Mouse (Mus musculus) lung, embryonic 16.5 days (tissue): ENCODE measurements around the gene Hirip3. TPM values are rescaled to one million over a fixed set of nuclear protein-coding genes. Genes with fewer than 3 reads are reported as not detected.

Source experiments
- ATAC-seq: fragments of 200-750 bp; cut with Nextera tagmentation; 2 replicates; pipeline ENCODE4 v1.8.0; 2017; ENCODE audit warnings: low read depth, mild to moderate bottlenecking, moderate library complexity
- H3K27ac ChIP-seq: fragments of 300-500 bp; sonication (generic); 2 replicates; pipeline ENCODE4 v1.5.1; 2014; ENCODE audit warnings: mild to moderate bottlenecking, control low read depth, low read length
- H3K27me3 ChIP-seq: fragments of 300-500 bp; sonication (generic); 2 replicates; pipeline ENCODE4 v1.6.1; 2014; ENCODE audit warnings: low read depth, low read length, mixed read lengths; ENCODE audit not compliant: control insufficient read depth, insufficient read depth
- H3K36me3 ChIP-seq: fragments of 300-500 bp; sonication (generic); 2 replicates; pipeline ENCODE4 v1.6.1; 2014; ENCODE audit warnings: low read length; ENCODE audit not compliant: control insufficient read depth, insufficient read depth
- H3K4me1 ChIP-seq: fragments of 300-500 bp; sonication (generic); replicated peaks from 2 replicates; pipeline ENCODE4 v1.6.1; 2014; ENCODE audit warnings: low read length, mixed read lengths; ENCODE audit not compliant: control insufficient read depth, insufficient read depth
- H3K4me2 ChIP-seq: fragments of 300-500 bp; sonication (generic); 2 replicates; pipeline ENCODE4 v1.6.1; 2014; ENCODE audit warnings: low read depth, low read length, control low read depth
- H3K4me3 ChIP-seq: fragments of 300-500 bp; sonication (generic); 2 replicates; pipeline ENCODE4 v1.5.1; 2014; ENCODE audit warnings: mild to moderate bottlenecking, low read length, control low read depth
- H3K9ac ChIP-seq: fragments of 300-500 bp; sonication (generic); 2 replicates; pipeline ENCODE4 v1.6.1; 2014; ENCODE audit warnings: low read length, control low read depth
- H3K9me3 ChIP-seq: fragments of 300-500 bp; sonication (generic); 2 replicates; pipeline ENCODE4 v1.6.1; 2016; ENCODE audit warnings: low read length; ENCODE audit not compliant: control insufficient read depth
- WGBS: fragments of 180-500 bp; shearing (Covaris S2); extraction: QIAGEN DNeasy Blood & Tissue Kit; methylation state at CpG from one replicate; pipeline ENCODE4 v1.1.7; 2014; 5-methylcytosine and 5-hydroxymethylcytosine counted together
- polyA plus RNA-seq: library from polyadenylated mRNA; unstranded; fragments of >200 nt; fragmentation: Nextera tagmentation; extraction: Ambion mirVana; gene quantifications from 2 replicates; pipeline ENCODE4 v1.2.1, GENCODE M21; 2015

Hirip3 gene
- polyA plus RNA-seq, 1 experiment from 2014 or later, result 30.3 TPM

DNA sequence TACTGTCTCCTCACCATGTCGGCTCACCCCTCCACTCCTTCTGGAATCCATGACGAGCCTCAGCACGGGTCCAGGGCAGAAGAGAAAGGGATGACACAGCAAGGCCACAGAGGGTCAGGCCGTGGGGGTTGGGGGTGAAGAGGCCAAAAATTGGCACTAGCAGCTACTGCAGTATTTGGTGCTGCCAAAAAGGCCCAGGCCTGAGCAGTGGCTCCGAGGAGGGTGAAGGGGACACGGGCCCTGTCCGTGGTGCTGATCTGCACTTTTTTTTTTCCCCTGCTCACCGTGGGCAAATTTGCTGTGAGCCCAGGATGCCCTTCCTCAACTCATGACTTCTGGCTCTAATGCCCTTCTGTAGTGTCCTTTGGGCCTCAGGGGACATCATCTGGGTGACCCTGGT lies 36.4 kb upstream of the Hirip3 start:
- Histone ChIP-seq H3K9me3 (no peaks in the 10 kb centered on the region), H3K36me3 (no peaks in the 10 kb centered on the region), H3K4me1 (peaks cover 5% of the 10 kb centered on the region; the same call in 1 of the 2 replicates), H3K27me3 (peaks cover 15% of the 10 kb centered on the region), H3K9ac (no peak overlapping the region), H3K4me3 (no peak overlapping the region), H3K4me2 (no peak overlapping the region), H3K27ac (no peak overlapping the region)
- no peak for ATAC-seq
- WGBS, result 14% methylated on average over 8 of the region's 8 CpGs

- Histone ChIP-seq H3K4me2 (no peak overlapping the region), H3K27me3 (peaks cover 15% of the 10 kb centered on the region), H3K9me3 (no peaks in the 10 kb centered on the region), H3K36me3 (no peaks in the 10 kb centered on the region), H3K4me1 (peaks cover 5% of the 10 kb centered on the region; the same call in 1 of the 2 replicates), H3K9ac (no peak overlapping the region), H3K4me3 (no peak overlapping the region), H3K27ac (no peak overlapping the region)
- no peak for ATAC-seq
- 65% methylated on average over 5 of the region's 5 CpGs for WGBS
Measured at GRCm38 (mm10) chr7:126825952-126826351, 35.8 kb upstream of the Hirip3 start.

- Histone ChIP-seq H3K27me3 (no peaks in the 10 kb centered on the region; the same call in 1 of the 2 replicates), H3K9ac (no peak within 1 kb of the TSS), H3K36me3 (no peaks in the 10 kb centered on the region), H3K27ac (no peak within 1 kb of the TSS), H3K4me2 (peak within 1 kb of the TSS; percentile 49), H3K4me1 (no peaks in the 10 kb centered on the region), H3K4me3 (peak within 1 kb of the TSS; percentile 31), H3K9me3 (no peaks in the 10 kb centered on the region)
- no peak for ATAC-seq
- WGBS, result 44% methylated on average over 5 of the region's 5 CpGs
Measured at GRCm38 (mm10) chr7:126831539-126831938, 30.2 kb upstream of the Hirip3 start, which contains the start of gene 4930451I11Rik. Gene 4930451I11Rik, minus strand, starts transcription at chr7:126831639.

DNA sequence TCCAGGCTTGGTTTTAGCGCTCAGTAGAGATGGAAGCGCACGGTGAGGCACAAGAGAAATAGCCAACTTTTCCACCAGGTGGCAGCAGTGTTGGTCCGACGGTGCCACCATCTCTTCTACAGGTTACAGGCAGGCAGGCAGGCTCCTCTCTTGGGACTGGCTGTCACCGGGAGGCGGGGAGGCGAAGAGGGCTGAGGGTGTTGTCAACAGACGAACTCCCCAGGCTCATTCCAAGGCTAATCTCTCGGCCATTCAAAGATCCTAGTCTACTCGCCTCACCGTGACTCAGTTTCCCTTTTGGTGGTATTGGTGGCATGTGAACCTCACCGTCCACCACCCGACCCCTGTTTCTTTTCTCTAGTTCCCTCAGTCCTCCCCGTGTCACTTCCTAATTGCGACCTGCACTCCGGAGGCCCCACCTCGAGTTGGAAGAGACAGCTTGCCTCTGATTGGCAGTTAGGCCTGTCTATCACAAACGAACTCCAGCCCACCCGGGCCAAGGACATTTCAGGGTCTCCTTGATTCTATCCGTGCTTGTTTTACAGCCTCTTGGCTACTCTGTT lies 29.7 kb upstream of the Hirip3 start:
- Histone ChIP-seq H3K4me2 (peak overlapping the region; percentile 49), H3K9ac (no peak overlapping the region), H3K27me3 (no peaks in the 10 kb centered on the region; the same call in 1 of the 2 replicates), H3K4me3 (peak overlapping the region; percentile 31), H3K4me1 (no peaks in the 10 kb centered on the region), H3K9me3 (no peaks in the 10 kb centered on the region), H3K27ac (no peak overlapping the region), H3K36me3 (no peaks in the 10 kb centered on the region)
- peak; percentile 87 for ATAC-seq
- under 1% methylated on average over 21 of the region's 21 CpGs for WGBS

DNA sequence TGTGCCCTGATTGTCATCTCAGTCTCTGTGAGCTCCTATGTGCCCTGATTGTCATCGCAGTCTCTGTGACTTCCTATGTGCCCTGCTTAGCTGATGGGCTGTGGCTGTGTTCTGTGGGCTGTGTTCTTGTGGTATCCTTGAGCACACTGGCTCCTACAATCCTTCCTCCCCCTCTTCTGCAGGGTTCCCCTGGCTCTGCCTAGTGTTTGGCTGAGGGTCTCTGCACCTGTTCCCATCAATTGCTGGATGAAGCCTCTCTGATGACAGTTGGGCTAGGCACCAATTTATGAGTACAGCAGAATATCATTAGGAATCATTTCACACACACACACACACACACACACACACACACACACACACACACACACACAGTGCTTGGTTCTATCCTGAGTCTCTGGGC lies 28.5 kb upstream of the Hirip3 start:
- Histone ChIP-seq H3K4me2 (no peak overlapping the region), H3K36me3 (no peaks in the 10 kb centered on the region), H3K9ac (no peak overlapping the region), H3K9me3 (no peaks in the 10 kb centered on the region), H3K27ac (no peak overlapping the region), H3K4me1 (no peaks in the 10 kb centered on the region), H3K4me3 (no peak overlapping the region), H3K27me3 (no peaks in the 10 kb centered on the region; the same call in 1 of the 2 replicates)
- WGBS, result 96% methylated on average over 1 of the region's 1 CpGs
- ATAC-seq, result no peak

DNA sequence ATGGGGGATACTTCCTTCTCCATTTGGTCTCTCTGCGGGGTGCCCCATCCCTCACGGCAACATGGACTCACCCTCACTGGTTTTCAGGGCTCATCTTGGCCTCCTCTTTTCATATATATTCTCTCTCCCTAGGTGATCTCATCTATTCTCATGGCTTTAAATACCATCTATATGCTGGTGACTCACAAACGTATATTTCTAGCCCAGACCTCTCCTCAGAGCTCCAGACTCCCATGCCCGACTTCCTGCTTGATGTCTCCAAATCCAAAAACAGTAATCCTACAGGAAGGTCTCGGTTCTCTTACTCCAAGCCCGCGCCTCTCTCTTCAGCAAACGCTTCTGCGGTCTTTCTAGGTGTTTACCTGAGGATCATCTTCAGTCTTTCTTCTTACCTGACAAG lies 18.5 kb upstream of the Hirip3 start:
- H3K36me3 ChIP-seq, result no peaks in the 10 kb centered on the region
- H3K9me3 ChIP-seq, result no peaks in the 10 kb centered on the region
- ATAC-seq, result no peak
- no peak overlapping the region for H3K4me3 ChIP-seq
- no peak overlapping the region for H3K9ac ChIP-seq
- peaks cover 11% of the 10 kb centered on the region for H3K27me3 ChIP-seq
- no peak overlapping the region for H3K4me2 ChIP-seq
- no peak overlapping the region for H3K27ac ChIP-seq
- 71% methylated on average over 9 of the region's 9 CpGs for WGBS
- peaks cover 5% of the 10 kb centered on the region; the same call in 1 of the 2 replicates for H3K4me1 ChIP-seq

DNA sequence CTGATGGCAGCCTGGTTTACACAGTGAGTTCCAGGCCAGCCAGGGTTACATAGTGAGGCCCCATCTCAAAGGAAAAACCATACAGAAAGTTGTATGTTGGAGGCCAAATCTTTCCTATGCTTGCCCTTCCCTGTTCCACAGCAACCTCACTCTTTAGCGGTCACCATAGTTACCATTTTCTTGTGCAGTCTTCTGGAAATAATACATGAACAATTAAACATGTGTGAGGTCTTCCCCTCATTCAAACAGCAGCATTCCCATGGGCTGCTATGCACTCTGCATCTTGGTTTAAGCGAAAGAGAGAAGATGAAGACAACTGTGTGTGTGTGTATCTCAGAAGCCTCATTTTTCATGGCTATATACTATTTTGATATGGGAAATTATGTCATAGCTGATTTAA lies 16.3 kb upstream of the Hirip3 start:
- H3K36me3 ChIP-seq, result no peaks in the 10 kb centered on the region
- H3K9me3 ChIP-seq, result no peaks in the 10 kb centered on the region
- peaks cover 8% of the 10 kb centered on the region; the same call in 1 of the 2 replicates for H3K4me1 ChIP-seq
- no peak overlapping the region for H3K27ac ChIP-seq
- H3K27me3 ChIP-seq, result peaks cover 25% of the 10 kb centered on the region
- H3K4me2 ChIP-seq, result no peak overlapping the region
- no peak for ATAC-seq
- no peak overlapping the region for H3K4me3 ChIP-seq
- WGBS, result 91% methylated on average over 2 of the region's 2 CpGs
- H3K9ac ChIP-seq, result no peak overlapping the region

GRCm38 (mm10) chr7:126847116-126847420 lies 14.7 kb upstream of the Hirip3 start, which contains the start of gene Doc2a:
Gene Doc2a, plus strand, starts transcription at chr7:126847416.
- H3K36me3 ChIP-seq, result 0 out of 2 replicates have a peak, but pooled peaks cover 4% of the 10 kb centered on the region
- no peak within 1 kb of the TSS for H3K27ac ChIP-seq
- peaks cover 25% of the 10 kb centered on the region for H3K27me3 ChIP-seq
- H3K9me3 ChIP-seq, result no peaks in the 10 kb centered on the region
- H3K4me2 ChIP-seq, result peak within 1 kb of the TSS; percentile 96
- no peak for ATAC-seq
- H3K9ac ChIP-seq, result peak within 1 kb of the TSS; percentile 62
- H3K4me1 ChIP-seq, result peaks cover 8% of the 10 kb centered on the region; the same call in 1 of the 2 replicates
- 30% methylated on average over 4 of the region's 4 CpGs for WGBS
- peak within 1 kb of the TSS; percentile 56 for H3K4me3 ChIP-seq

GRCm38 (mm10) chr7:126847421-126848398 lies 14.1 kb upstream of the Hirip3 start:
- peak overlapping the region; percentile 96 for H3K4me2 ChIP-seq
- H3K36me3 ChIP-seq, result peaks cover 9% of the 10 kb centered on the region
- peaks cover 8% of the 10 kb centered on the region; the same call in 1 of the 2 replicates for H3K4me1 ChIP-seq
- peak overlapping the region; percentile 56 for H3K4me3 ChIP-seq
- peak overlapping the region; percentile 62 for H3K9ac ChIP-seq
- no peak overlapping the region for H3K27ac ChIP-seq
- peaks cover 25% of the 10 kb centered on the region for H3K27me3 ChIP-seq
- peak; percentile 56; the same call in 1 of the 2 replicates for ATAC-seq
- under 1% methylated on average over 61 of the region's 74 CpGs for WGBS
- H3K9me3 ChIP-seq, result no peaks in the 10 kb centered on the region
